Mouse (Mus musculus) liver, embryonic 15.5 days (tissue): Measurements from ENCODE around the gene Fgf23. TPM values are rescaled to one million over a fixed set of nuclear protein-coding genes. Genes with fewer than 3 reads are reported as not detected.

Source experiments
- ATAC-seq: fragments of 200-750 bp; cut with Nextera tagmentation; 2 replicates; pipeline ENCODE4 v1.8.0; 2017; ENCODE audit warnings: moderate number of reproducible peaks, mild to moderate bottlenecking, moderate library complexity; ENCODE audit not compliant: insufficient read depth
- H3K27ac ChIP-seq: fragments of 300-500 bp; sonication (generic); replicated peaks from 2 replicates; pipeline ENCODE4 v1.5.1; 2015; ENCODE audit warnings: mild to moderate bottlenecking, inconsistent platforms
- H3K27me3 ChIP-seq: fragments of 300-500 bp; sonication (generic); 2 replicates; pipeline ENCODE4 v1.6.1; 2015; ENCODE audit warnings: mild to moderate bottlenecking, inconsistent platforms
- H3K36me3 ChIP-seq: fragments of 300-500 bp; sonication (generic); replicated peaks from 2 replicates; pipeline ENCODE4 v1.6.1; 2015; ENCODE audit warnings: moderate library complexity, mild to moderate bottlenecking, inconsistent platforms
- H3K4me1 ChIP-seq: fragments of 300-500 bp; sonication (generic); replicated peaks from 2 replicates; pipeline ENCODE4 v1.6.1; 2015; ENCODE audit warnings: inconsistent platforms
- H3K4me2 ChIP-seq: fragments of 300-500 bp; sonication (generic); 2 replicates; pipeline ENCODE4 v1.6.1; 2015; ENCODE audit warnings: moderate library complexity, mild to moderate bottlenecking, inconsistent platforms
- H3K4me3 ChIP-seq: fragments of 300-500 bp; sonication (generic); replicated peaks from 2 replicates; pipeline ENCODE4 v1.5.1; 2015; ENCODE audit warnings: mild to moderate bottlenecking, inconsistent platforms
- H3K9ac ChIP-seq: fragments of 300-500 bp; sonication (generic); 2 replicates; pipeline ENCODE4 v1.6.1; 2015; ENCODE audit warnings: moderate library complexity, mild to moderate bottlenecking, inconsistent platforms
- H3K9me3 ChIP-seq: fragments of 300-500 bp; sonication (generic); replicated peaks from 2 replicates; pipeline ENCODE4 v1.6.1; 2016; ENCODE audit warnings: inconsistent platforms
- WGBS: fragments of 180-500 bp; shearing (Covaris S2); methylation state at CpG from one replicate; pipeline ENCODE4 v1.1.7; 2015; ENCODE audit warnings: mixed read lengths; ENCODE audit not compliant: insufficient replicate concordance; 5-methylcytosine and 5-hydroxymethylcytosine counted together
- polyA plus RNA-seq: library from polyadenylated mRNA; unstranded; fragments of >200 nt; fragmentation: Nextera tagmentation; extraction: Ambion mirVana; gene quantifications from 2 replicates; pipeline ENCODE4 v1.2.1, GENCODE M21; 2015

Gene Fgf23
- polyA plus RNA-seq, 1 experiment from 2014 or later: not detected

DNA sequence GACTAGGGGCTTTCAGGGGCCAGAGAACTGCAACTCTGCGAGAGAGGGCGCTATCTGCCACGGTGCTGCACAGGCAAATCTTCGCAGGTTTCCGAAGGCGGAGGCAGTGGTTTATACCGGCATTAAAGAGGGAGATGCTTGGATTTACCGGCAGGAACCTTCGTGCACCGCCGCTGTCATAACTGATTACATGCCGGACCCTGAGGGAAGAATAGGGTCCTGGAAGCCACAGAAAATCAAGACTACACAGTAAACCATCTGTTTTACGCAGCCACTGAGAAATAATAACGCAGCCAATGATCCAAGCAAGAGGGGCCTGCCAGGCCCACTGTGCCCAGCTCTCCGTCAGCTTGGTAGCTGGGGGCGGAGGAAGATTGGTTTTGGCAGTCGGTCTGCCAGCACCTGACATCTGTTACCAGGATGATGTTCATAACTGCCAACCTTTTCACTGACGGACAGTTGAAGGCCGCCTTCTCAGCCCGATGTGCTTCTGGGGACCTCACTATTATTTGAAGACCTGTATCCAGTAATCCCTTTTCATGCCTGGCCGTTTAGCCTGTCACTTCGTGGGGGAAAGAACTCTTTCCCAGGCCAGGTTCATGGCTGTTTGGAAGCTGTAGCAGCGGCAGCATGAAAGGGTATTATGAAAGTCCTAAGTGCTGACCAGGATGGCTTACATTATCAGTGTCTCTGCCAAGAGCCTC is 42.2 kb downstream of the Fgf23 start:
- no peaks in the 10 kb centered on the region for H3K4me1 ChIP-seq
- no peaks in the 10 kb centered on the region for H3K9me3 ChIP-seq
- no peak overlapping the region for H3K4me2 ChIP-seq
- ATAC-seq: no peak
- no peak overlapping the region for H3K4me3 ChIP-seq
- H3K36me3 ChIP-seq: no peaks in the 10 kb centered on the region
- 64% methylated on average over 23 of the region's 23 CpGs for WGBS
- no peak overlapping the region for H3K9ac ChIP-seq
- peaks cover 28% of the 10 kb centered on the region for H3K27me3 ChIP-seq
- H3K27ac ChIP-seq: no peak overlapping the region

DNA sequence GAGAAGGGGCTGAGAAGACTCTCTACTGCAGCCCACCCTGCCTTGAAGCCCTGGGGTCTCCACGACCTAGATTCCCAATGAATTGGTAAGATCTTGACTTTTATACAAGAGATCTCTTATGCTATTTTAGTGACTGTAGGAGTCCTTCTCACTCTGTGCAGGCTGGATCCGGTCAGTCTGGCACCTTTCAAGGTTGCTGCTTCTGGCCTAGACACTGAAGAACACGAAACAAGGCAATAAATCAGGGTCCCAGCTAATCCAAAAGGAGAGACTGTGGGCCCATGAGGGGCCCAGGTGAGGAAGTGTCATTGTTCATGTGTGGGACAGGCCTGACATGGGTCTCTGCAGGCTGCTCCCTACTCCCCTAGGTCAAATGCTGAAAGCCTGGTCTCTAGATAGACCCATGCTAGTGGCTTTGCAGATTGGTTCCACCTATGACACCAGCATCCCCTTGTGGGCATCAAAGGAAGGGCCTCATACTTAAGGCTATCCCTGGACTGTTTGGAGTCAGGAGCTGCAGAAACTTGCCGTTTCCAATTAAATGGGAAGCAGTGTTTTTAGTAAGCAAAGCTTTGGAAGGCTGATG is 49.6 kb downstream of the Fgf23 start:
- Histone ChIP-seq H3K9ac (no peak overlapping the region), H3K36me3 (no peaks in the 10 kb centered on the region), H3K4me1 (no peaks in the 10 kb centered on the region), H3K27me3 (no peaks in the 10 kb centered on the region), H3K4me2 (no peak overlapping the region), H3K4me3 (no peak overlapping the region), H3K9me3 (no peaks in the 10 kb centered on the region), H3K27ac (no peak overlapping the region)
- WGBS: 46% methylated on average over 4 of the region's 4 CpGs
- no peak for ATAC-seq

GRCm38 (mm10) chr6:127122996-127123395 is 50.3 kb downstream of the Fgf23 start:
- H3K9me3 ChIP-seq: no peaks in the 10 kb centered on the region
- no peak overlapping the region for H3K27ac ChIP-seq
- H3K36me3 ChIP-seq: 0 out of 2 replicates have a peak, but pooled peaks cover 6% of the 10 kb centered on the region
- no peak for ATAC-seq
- 52% methylated on average over 5 of the region's 5 CpGs for WGBS
- no peaks in the 10 kb centered on the region for H3K4me1 ChIP-seq
- H3K4me3 ChIP-seq: no peak overlapping the region
- no peak overlapping the region for H3K4me2 ChIP-seq
- no peak overlapping the region for H3K9ac ChIP-seq
- H3K27me3 ChIP-seq: no peaks in the 10 kb centered on the region

- no peaks in the 10 kb centered on the region for H3K27me3 ChIP-seq
- 0 out of 2 replicates have a peak, but pooled peaks cover 6% of the 10 kb centered on the region for H3K36me3 ChIP-seq
- H3K4me1 ChIP-seq: no peaks in the 10 kb centered on the region
- 73% methylated on average over 7 of the region's 7 CpGs for WGBS
- no peak overlapping the region for H3K4me3 ChIP-seq
- H3K9me3 ChIP-seq: no peaks in the 10 kb centered on the region
- H3K27ac ChIP-seq: no peak overlapping the region
- ATAC-seq: no peak
- no peak overlapping the region for H3K4me2 ChIP-seq
- H3K9ac ChIP-seq: no peak overlapping the region
Observed at GRCm38 (mm10) chr6:127123506-127123905, 50.8 kb downstream of the Fgf23 start.

DNA sequence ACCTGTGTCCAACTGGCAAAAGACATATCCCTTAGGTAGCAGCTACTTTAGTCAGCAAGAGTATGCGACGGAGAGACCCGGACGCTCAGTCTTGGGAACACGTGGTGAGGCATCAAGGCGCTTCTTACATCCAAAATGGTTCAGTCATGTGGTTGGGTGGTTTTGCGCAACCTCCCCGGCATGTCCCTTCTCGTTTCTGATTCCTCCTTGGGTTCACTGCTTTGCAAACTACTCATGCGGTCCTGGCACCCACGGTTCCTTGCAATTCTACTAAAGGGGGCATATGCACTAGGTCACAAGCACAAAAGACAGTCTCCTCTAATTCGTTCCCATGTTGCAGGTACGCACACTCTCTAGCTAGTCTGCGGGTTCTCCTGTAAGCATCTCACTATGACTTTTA is 57.0 kb downstream of the Fgf23 start:
- H3K36me3 ChIP-seq: 0 out of 2 replicates have a peak, but pooled peaks cover 6% of the 10 kb centered on the region
- ATAC-seq: no peak

DNA sequence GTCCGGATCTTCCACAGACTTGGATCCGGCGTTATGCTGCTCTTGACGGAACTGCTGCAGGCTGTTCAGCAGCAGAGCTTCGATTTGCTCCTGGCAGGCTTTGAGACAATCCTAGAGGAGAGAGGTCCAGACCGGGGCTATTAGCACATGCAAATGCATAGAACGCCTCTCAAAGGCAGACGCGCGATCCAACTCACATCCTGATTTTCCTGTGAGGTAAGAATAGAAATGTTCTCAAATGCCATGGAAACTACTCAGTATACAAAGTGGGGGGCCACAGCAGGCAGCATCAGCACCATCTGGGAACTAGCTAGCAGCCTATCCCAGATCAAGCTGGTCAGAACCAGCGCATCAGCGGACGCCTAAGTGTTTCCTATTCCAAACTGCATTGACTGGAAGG is 57.7 kb downstream of the Fgf23 start:
- no peak overlapping the region for H3K4me2 ChIP-seq
- no peaks in the 10 kb centered on the region for H3K4me1 ChIP-seq
- no peaks in the 10 kb centered on the region for H3K27me3 ChIP-seq
- no peak overlapping the region for H3K4me3 ChIP-seq
- 83% methylated on average over 13 of the region's 13 CpGs for WGBS
- no peak overlapping the region for H3K27ac ChIP-seq
- ATAC-seq: no peak
- 0 out of 2 replicates have a peak, but pooled peaks cover 6% of the 10 kb centered on the region for H3K36me3 ChIP-seq
- H3K9ac ChIP-seq: no peak overlapping the region
- no peaks in the 10 kb centered on the region for H3K9me3 ChIP-seq

More for the DNA sequence above, 57.0 kb downstream of the Fgf23 start:
- H3K4me3 ChIP-seq: no peak overlapping the region
- no peak overlapping the region for H3K4me2 ChIP-seq
- no peaks in the 10 kb centered on the region for H3K27me3 ChIP-seq
- no peaks in the 10 kb centered on the region for H3K4me1 ChIP-seq
- no peak overlapping the region for H3K9ac ChIP-seq
- no peak overlapping the region for H3K27ac ChIP-seq
- no peaks in the 10 kb centered on the region for H3K9me3 ChIP-seq
- 80% methylated on average over 14 of the region's 14 CpGs for WGBS

Other genes with a start within 250 kb of the Fgf23 start
- 134 and 138 TPM in 2 replicates for gene Ndufa9, start 223.8 kb upstream of the Fgf23 start, polyA plus RNA-seq
- not detected in 2 replicates for gene Akap3, start 219.8 kb upstream of the Fgf23 start, polyA plus RNA-seq
- gene Dyrk4, start 151.1 kb upstream of the Fgf23 start, polyA plus RNA-seq: not detected in 2 replicates
- gene Rad51ap1, start 133.3 kb upstream of the Fgf23 start, polyA plus RNA-seq: 41.5 and 43.6 TPM in 2 replicates
- gene D6Wsu163e, start 132.9 kb upstream of the Fgf23 start, polyA plus RNA-seq: 14.2 TPM in 2 replicates
- gene Fgf6, start 57.3 kb upstream of the Fgf23 start, polyA plus RNA-seq: 0.01 and 0.06 TPM in 2 replicates
- 0.52 and 0.53 TPM in 2 replicates for gene Tigar, start 36.7 kb downstream of the Fgf23 start, polyA plus RNA-seq
- gene Ccnd2, start 79.3 kb downstream of the Fgf23 start, polyA plus RNA-seq: 47.6 and 47.9 TPM in 2 replicates